Mouse (Mus musculus) ES-E14 (cell line): ENCODE results near the gene Pld1.

ENCODE experiments used
- CHD2 ChIP-seq: IDR thresholded peaks from 2 replicates; pipeline ENCODE4 v1.6.1; 2014; ENCODE audit warnings: mild to moderate bottlenecking, low read depth, low read length, inconsistent platforms
- HCFC1 ChIP-seq: IDR thresholded peaks from 2 replicates; pipeline ENCODE4 v1.6.1; 2012; ENCODE audit warnings: low read length, inconsistent platforms, borderline replicate concordance; ENCODE audit not compliant: insufficient read depth

DNA sequence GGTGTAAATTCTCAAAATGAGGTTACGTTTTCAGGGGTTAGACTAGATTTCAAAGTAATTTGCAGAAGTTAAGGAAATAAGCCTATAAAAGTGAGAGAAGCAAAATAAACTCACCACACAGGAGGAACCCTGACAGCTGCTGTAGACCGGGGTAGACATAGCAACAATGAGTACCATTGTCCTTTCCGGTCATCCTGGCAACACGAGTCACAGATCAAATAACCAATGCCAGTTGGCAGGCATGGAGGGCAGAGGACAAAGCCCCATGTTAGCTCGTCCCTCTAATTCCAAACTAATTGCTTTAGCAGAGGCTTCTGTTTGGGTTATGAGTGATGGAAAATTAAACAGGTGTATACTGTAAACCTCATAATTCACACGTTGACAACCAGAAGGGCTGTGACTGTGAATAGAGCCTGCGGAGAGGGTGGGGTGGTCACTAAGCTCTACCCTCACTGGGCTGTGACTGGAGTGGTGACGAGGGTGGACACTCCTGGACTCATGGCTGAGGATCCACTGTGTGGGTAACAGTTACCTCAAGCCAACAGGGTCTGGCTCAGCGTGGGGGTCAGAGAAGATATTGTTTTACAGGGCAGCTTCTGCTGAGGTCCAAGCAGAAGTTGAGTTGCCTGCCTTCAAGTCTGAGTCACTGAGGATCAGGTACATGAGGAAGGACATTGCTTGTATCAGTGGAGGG lies 39.7 kb downstream of the Pld1 start:
- TF ChIP-seq CHD2: no peak
- TF ChIP-seq HCFC1: no peak
